8 mouse cellular contexts compared by ENCODE assay signal in genomic region chr14:102216581-102217368, GRCm38 (mm10).
A peak's percentile ranks its signal among the peaks of the same experiment; 100 is the strongest.
DNase-seq lines count a peak whose midpoint lies in the region; ATAC-seq and TF ChIP-seq lines count a peak whose summit lies in the region.
"Had no signal": no experiment of that assay in that cellular context is flagged by ENCODE, and none has a peak within 500 bp of the region (broad histone marks: within the 10 kb centered on the region; RNA-seq: fewer than 3 reads in every experiment).

No protein-coding gene starts in this region.

- no peak overlapping the region for H3K9ac ChIP-seq in embryonic facial prominence, embryonic 15.5 days
- no peak overlapping the region for H3K9ac ChIP-seq in midbrain, embryonic 14.5 days (replicated peaks; ENCODE audit: low read length)
- H3K9ac ChIP-seq: heart, embryonic 15.5 days had no signal

- H3K27ac ChIP-seq in embryonic facial prominence, embryonic 15.5 days (replicated peaks) = no peak overlapping the region
- H3K27ac ChIP-seq in midbrain, embryonic 14.5 days (replicated peaks; ENCODE audit: low read depth, low read length) = no peak overlapping the region; the same call in 1 of the 2 replicates
- H3K27ac ChIP-seq: heart, embryonic 15.5 days had no signal

- no peaks in the 10 kb centered on the region for H3K9me3 ChIP-seq in embryonic facial prominence, embryonic 15.5 days (replicated peaks)
- H3K9me3 ChIP-seq in midbrain, embryonic 14.5 days (ENCODE audit: control insufficient read depth, low read length) = no peaks in the 10 kb centered on the region
- H3K9me3 ChIP-seq: heart, embryonic 15.5 days had no signal

- no peak for TF ChIP-seq CTCF in brain, embryonic 14.5 days (IDR thresholded peaks at IDR 0.05; ENCODE audit: borderline replicate concordance, extremely low read depth, insufficient read depth, insufficient read length)

- ATAC-seq in embryonic facial prominence, embryonic 15.5 days (ENCODE audit: insufficient number of reproducible peaks, low FRiP score, low TSS enrichment, low read depth) = 0 out of 2 replicates have a peak, but pooled peaks have one; percentile 79
- peak; percentile 70; the same call in 1 of the 2 replicates for ATAC-seq in midbrain, embryonic 14.5 days (ENCODE audit: low FRiP score, low TSS enrichment)

- WGBS in embryonic facial prominence, embryonic 15.5 days = 37% methylated on average over 7 of the region's 7 CpGs
- 28% methylated on average over 7 of the region's 7 CpGs for WGBS in midbrain, embryonic 14.5 days

- no peak overlapping the region for H3K4me3 ChIP-seq in embryonic facial prominence, embryonic 15.5 days (replicated peaks)
- H3K4me3 ChIP-seq in midbrain, embryonic 14.5 days (replicated peaks; ENCODE audit: low read depth, low read length) = no peak overlapping the region
- H3K4me3 ChIP-seq: heart, embryonic 15.5 days had no signal

- 0 out of 2 replicates have a peak, but pooled peaks cover 2% of the 10 kb centered on the region for H3K4me1 ChIP-seq in embryonic facial prominence, embryonic 15.5 days
- peaks cover 17% of the 10 kb centered on the region for H3K4me1 ChIP-seq in midbrain, embryonic 14.5 days (ENCODE audit: control insufficient read depth, insufficient read depth, low read length)

- no peaks in the 10 kb centered on the region for H3K36me3 ChIP-seq in embryonic facial prominence, embryonic 15.5 days
- no peaks in the 10 kb centered on the region for H3K36me3 ChIP-seq in midbrain, embryonic 14.5 days (ENCODE audit: control insufficient read depth, insufficient read depth, low read length)
- H3K36me3 ChIP-seq: heart, embryonic 15.5 days had no signal

- H3K27me3 ChIP-seq in embryonic facial prominence, embryonic 15.5 days = no peaks in the 10 kb centered on the region
- H3K27me3 ChIP-seq in midbrain, embryonic 14.5 days (ENCODE audit: control insufficient read depth, insufficient read depth, low read length) = no peaks in the 10 kb centered on the region
- H3K27me3 ChIP-seq: heart, embryonic 15.5 days had no signal

- no peak overlapping the region for H3K4me2 ChIP-seq in embryonic facial prominence, embryonic 15.5 days (replicated peaks)
- H3K4me2 ChIP-seq in midbrain, embryonic 14.5 days (ENCODE audit: low read length) = no peak overlapping the region
- H3K4me2 ChIP-seq: heart, embryonic 15.5 days had no signal

- TF ChIP-seq POLR2A in brain, embryonic 14.5 days (IDR thresholded peaks at IDR 0.05; ENCODE audit: borderline replicate concordance, extremely low read depth, insufficient read depth, insufficient read length, poor library complexity, severe bottlenecking) = no peak

- DNase-seq in brain, embryonic 14.5 days (ENCODE audit: low read depth) = peak; percentile 91
- peak; percentile 60 for DNase-seq in kidney, postnatal 10 days
- peak; percentile 70 for DNase-seq in midbrain, embryonic 14.5 days
- no peak for DNase-seq in adipocyte (ENCODE audit: low spot score)
- no peak for DNase-seq in spleen, postnatal 10 days (ENCODE audit: low spot score in 2 of 2)
- DNase-seq in ovary, postnatal 10 days (ENCODE audit: low spot score) = no peak

Comparison
In these comparisons a context has a peak if more than half of its experiments do, and no peak if none do; other contexts are left out.
1. DNase-seq: peak in brain, embryonic 14.5 days (single experiment), kidney, postnatal 10 days (single experiment) and midbrain, embryonic 14.5 days (single experiment); none in adipocyte (single experiment), spleen, postnatal 10 days (0 of 2) and ovary, postnatal 10 days (single experiment).